Mouse (Mus musculus): ENCODE measurements around the gene Perm1.

- TF ChIP-seq MYC (IDR thresholded peaks at IDR 0.05; ENCODE audit: low read depth, low read length), result no peak
- no peak for TF ChIP-seq USF1 (IDR thresholded peaks at IDR 0.05; ENCODE audit: low read depth, low read length)
- TF ChIP-seq CTCF (IDR thresholded peaks at IDR 0.05 in 2 of 3, conservative IDR thresholded peaks at IDR 0.05 in 1 of 3; ENCODE audit: control insufficient read depth in 1 of 3, insufficient read depth in 1 of 3, low read depth in 2 of 3, low read length in 3 of 3, poor library complexity in 1 of 3, severe bottlenecking in 1 of 3), result no peak
- no peak for TF ChIP-seq NRF1 (IDR thresholded peaks at IDR 0.05; ENCODE audit: insufficient read depth, low read depth, low read length, poor library complexity, severe bottlenecking)
- 0 out of 2 replicates have a peak, but pooled peaks have one; percentile 10 for TF ChIP-seq HCFC1 (IDR thresholded peaks at IDR 0.05; ENCODE audit: low read depth, low read length)
- no peak for TF ChIP-seq MAX (IDR thresholded peaks at IDR 0.05; ENCODE audit: low read length)
- no peak for TF ChIP-seq EP300 (IDR thresholded peaks at IDR 0.05; ENCODE audit: low read depth in 1 of 2, low read length in 2 of 2)
- TF ChIP-seq MXI1 (IDR thresholded peaks at IDR 0.05; ENCODE audit: low read depth, low read length), result no peak; the same call in none of the 2 replicates
- TF ChIP-seq SMC3 (IDR thresholded peaks at IDR 0.05; ENCODE audit: low read depth, low read length), result no peak
- peak in 1 of 2 experiments; percentile 40; a peak in 1 of 4 replicates for TF ChIP-seq POLR2A (IDR thresholded peaks at IDR 0.05; ENCODE audit: control insufficient read depth in 1 of 2, insufficient read depth in 1 of 2, low read depth in 1 of 2, low read length in 2 of 2, poor library complexity in 1 of 2)
- TF ChIP-seq CHD2 (IDR thresholded peaks at IDR 0.05; ENCODE audit: low read length), result no peak
These were observed 14.8 kb upstream of the Perm1 start, which contains the start of gene Isg15 for GRCm38 (mm10) chr4:156200623-156201475.

Data from MEL (cell line).